Mouse (Mus musculus): ENCODE data around the gene Fbxo10.
"Not testable (repeated sequence)": the region's sequence is repeated elsewhere in the genome, so short reads cannot be mapped to it uniquely, and the experiment has no call there.

The Fbxo10 gene

DNA sequence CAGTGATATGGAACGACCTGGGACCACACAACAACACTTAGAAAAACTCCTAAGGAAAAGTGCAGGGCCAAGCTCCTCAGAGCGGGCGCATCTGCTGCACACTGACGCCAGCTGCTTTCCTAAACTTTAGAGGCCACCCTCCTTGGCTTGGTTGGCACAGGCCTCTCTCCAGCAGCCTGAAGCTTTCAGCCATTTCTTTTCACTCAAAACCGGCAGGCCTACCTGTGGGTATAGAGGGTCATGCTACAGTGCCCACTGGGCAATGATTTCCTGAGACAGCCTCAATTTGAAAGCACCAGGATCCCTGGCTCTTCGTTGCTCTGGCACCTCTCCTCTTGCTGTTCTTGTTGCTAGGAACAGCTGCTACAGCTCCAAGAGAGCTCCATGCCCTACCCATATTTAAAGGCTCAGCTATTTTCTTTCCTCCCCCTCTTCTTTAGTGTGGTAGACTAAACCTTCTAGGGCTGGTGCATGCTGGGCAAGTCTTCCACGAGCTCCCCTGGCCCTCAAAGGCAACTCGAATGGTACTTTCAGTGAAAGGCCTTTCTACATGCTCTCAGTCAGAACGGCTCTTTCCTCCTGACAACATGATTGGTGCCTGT, 37.0 kb downstream of the Fbxo10 start:
- no peak for DNase-seq (ENCODE audit: low read depth, low spot score)

DNA sequence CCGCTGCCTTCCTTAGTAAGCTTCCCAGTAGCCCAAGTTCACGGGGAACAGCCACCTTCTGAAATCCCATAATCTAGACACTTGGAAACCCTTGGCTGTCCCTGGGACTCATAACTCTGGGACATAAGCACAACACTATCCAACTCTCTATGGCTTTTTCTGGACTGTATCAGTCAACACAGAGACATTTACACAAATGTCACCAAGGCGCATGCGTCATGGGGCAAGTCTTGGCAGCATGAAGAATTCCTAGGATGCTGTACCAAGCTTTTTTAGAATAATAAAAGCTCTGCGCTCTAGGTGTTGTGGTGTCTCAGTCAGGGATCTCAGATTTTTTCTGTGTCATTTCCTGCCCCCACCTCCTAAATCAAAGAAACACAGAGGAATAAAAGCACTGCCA, 37.7 kb downstream of the Fbxo10 start:
- DNase-seq (ENCODE audit: low read depth, low spot score) = peak; percentile 34

DNA sequence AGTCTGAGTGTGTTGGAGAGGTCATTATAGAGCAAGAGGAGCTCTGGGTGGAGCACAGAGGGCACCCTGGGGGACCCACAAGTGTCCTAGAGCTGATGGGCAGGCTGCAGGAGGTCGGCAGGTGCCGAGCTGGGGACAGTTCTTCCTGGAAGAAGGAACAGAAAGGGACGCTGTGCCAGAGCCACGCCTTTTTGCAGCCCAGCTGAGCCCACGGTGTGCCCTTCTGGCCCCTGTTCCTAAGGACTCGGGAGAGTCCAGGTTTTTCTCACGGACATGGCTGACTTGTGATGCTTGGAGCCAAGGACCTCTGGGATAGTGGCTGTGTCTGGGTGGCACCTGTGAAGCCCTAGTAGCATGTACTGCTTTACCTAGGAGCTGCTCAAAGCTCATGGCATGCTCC, 43.6 kb downstream of the Fbxo10 start:
- no peak for DNase-seq (ENCODE audit: low read depth, low spot score)

DNA sequence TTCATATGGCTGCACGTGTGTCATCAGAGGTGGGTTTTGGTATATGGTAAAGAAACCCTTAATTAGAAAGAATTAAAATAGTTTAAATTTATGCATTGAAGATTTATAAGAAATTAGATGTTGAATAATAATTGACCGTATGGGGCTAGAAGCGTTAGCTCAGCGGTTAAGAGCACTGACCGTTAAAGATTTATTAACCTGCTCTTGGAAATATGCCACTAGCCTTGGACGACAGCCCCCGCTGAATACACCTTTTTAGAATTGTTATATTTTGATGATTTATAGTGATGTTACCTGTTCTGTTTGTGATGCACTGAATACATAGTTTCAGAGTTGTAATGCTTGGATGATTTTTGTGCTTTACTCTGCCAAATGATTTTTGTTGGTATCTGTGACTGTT, 44.9 kb downstream of the Fbxo10 start:
- DNase-seq (ENCODE audit: low read depth, low spot score) = not testable (repeated sequence)

DNA sequence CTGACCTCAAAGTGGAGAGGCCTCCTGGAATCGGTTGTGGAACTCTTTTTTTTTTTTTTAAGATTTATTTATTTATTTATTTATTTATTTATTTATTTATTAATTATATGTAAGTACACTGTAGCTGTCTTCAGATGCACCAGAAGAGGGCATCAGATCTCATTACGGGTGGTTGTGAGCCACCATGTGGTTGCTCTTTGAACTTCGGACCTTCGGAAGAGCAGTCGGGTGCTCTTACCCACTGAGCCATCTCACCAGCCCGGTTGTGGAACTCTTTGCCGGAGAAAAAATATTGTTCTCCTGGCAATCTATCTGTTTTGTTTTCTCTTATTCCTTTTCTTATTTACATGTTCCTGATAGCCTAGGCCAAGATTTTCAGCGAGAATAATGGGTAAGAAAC, 45.5 kb downstream of the Fbxo10 start:
- DNase-seq (ENCODE audit: low read depth, low spot score) = peak; percentile 54

DNA sequence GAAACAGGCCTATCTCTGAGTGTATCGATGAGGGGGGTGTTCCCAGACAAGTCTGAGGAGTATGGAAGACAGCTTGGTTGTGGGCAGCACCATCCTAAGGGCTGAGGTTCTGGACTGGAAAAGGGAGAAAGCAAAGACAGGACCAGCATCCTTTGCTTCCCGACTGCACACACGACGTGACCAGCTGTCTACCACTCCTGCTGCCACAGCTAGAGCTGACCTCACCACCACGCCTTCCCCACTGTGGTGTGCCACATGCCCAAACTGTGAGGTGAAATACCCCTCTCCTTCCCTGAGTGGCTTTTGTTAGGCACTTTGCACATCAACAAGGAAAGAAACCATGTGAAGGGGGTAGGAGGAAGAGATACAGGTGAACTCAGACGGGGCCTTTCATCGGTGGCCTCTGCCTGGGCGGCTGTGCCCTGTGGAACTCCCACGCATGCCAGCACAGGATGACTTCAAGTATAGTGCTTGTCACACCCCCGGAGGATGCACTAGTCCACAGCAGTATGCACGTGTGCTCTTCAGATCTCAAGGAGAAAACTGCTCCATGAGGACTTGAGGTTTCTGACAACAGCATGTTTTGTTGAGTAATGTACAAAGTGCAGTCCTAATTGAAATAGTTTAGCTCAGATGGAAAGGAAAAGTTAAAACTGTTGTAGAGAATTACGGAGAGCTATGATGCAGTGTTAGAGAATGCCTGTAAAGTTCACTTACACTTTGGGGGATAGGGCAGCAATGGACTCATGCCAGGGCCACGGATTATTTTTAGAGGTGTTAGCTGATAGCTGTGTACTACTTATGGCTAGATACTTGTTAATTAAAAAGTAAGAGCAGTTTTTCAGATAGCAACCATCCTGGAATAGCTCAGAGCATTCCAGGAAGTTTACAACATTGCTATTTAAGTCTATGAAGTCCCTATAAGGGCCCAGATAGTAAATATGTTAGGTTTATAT, 46.7 kb downstream of the Fbxo10 start:
- DNase-seq (ENCODE audit: low read depth, low spot score) = no peak

DNA sequence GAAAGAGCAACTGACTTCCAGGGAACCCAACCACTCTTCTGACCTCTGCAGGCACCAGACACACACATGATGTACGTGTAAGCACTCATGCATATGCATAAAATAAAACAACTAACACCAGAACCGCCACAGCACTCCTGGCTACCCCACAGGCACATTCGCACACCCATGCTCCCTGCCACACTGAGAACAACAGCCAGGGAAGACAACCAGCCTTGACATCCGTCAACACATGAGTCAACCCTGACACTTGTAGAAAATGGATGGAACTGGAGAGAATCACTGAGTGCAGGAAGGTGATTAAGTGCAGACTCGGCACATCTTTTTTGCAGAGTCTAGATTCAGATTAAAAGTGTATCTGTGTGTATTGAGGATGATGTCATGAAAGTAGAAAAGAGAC, 47.8 kb downstream of the Fbxo10 start:
- DNase-seq (ENCODE audit: low read depth, low spot score) = no peak

DNA sequence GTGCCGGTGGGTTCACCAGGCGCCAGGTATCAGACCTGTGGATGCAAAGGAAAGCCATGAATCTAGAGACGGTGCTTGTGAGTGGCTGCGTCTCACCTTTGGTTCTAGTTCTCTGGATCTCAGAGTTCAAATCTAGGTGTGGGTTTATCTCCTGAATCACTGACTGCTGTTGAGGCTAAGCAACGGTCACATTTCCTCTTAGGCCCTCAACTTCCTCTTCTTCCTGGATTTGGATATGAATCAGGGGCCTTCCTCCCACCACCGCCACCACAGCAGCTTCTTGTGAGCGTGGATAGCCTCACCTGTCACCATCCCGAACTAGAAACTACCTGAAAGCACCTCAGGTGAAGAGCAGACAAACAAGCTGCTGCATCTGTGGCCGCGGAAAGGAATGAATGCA, 48.4 kb downstream of the Fbxo10 start:
- no peak for DNase-seq (ENCODE audit: low read depth, low spot score)

DNA sequence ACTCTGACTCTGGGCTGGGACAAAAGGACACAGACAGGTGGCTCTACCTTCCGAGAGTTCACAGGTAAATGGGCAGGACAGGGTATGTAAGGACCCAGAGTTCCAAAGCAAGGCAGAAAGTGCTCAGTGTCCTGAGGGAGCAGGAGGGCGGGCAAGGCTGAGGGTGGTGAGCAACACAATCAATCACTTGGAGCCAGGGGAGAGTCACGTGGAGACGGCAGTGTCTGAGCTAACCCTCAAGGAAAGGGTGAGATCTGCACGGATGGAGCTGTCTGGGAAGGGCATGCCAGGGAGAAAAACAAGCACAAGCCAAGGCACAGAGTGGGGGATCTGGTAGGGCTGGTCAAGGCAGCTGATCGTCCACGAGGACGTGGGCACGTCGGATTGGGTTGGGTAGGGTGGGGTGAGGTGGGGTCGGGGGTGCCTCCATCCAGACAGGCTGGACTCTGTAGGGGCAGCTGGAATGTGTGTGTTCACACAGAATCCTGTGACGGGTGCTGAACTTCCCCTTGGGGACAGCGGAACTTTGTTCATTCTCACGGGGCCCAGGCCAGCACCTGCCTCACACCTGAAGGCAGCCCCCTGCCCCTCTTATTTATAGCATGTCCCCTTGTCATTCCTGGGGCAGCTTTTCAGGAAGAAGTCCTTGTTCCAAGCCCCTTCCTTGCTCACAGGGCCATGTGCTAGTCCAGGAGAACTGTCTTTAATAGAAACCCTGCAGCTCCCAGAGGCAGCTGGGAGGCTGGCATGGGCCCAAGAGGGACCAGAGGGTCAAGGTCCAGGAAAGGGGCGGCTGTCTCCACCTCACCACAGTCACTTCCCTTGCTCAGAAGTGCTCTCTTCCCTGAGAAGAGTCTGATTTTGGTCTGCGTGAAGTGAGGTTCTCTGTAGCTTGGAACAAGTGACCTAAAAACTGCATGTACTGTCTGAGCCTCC, 49.4 kb downstream of the Fbxo10 start:
- DNase-seq (ENCODE audit: low read depth, low spot score) = no peak

DNA sequence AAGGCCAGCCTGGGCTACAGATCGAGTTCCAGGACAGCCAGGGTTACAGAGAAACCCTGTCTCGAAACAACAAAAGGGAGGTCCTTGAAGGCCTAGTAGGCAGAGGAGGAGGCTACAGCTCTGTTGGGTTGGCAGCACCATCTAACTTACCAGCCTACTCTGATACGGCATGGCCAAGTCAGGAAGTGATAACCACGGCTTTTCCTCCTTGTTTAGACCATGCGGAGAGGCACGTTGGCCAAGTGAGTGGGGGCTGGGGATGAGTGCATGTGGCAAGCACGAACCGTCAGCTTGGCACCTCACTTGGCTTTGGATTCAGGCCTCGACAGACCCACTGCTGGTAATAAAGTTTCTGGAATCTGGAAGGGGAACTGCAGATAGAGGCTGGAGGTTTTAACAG, 51.8 kb downstream of the Fbxo10 start:
- no peak for DNase-seq (ENCODE audit: low read depth, low spot score)

DNA sequence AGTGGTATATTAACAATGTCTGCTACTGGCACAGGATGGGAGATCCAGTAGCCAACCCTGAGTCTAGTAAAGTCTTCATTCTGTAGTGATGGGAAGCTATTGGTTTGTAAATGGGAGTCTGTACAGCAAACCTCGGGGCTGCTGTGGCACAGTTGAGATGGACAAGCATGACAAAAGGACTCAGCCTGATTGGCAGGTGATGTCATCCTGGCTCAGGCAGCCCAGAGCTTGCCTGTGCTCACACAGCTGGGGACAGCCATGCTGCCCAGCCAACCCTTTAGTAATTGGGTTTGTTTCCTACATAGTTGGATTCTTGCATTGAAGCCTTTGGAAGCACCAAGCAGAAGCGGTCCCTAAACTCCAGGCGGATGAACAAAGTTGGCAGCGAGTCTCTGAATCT, 57.9 kb downstream of the Fbxo10 start:
- DNase-seq (ENCODE audit: low read depth, low spot score) = peak; percentile 50

DNA sequence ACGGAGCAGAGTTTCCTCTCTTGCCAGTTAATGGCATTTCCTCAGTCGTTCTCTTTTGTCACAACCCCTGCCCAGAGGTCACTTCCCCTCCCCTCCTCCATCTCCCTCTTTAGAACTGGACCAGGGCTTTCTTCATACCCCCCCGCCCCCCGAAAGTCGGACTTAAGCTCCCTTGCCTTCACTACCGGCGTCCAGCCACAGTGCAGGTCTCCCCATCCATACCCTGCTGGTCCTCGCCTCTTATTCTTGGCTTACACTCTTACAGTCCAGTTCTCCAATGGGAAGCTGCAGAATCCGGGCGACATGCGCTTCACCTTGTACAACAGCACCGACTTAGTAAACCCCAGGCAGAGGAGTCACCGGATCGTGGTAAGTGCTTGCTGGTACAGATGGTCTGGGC, 65.4 kb downstream of the Fbxo10 start:
- DNase-seq (ENCODE audit: low read depth, low spot score) = no peak

DNA sequence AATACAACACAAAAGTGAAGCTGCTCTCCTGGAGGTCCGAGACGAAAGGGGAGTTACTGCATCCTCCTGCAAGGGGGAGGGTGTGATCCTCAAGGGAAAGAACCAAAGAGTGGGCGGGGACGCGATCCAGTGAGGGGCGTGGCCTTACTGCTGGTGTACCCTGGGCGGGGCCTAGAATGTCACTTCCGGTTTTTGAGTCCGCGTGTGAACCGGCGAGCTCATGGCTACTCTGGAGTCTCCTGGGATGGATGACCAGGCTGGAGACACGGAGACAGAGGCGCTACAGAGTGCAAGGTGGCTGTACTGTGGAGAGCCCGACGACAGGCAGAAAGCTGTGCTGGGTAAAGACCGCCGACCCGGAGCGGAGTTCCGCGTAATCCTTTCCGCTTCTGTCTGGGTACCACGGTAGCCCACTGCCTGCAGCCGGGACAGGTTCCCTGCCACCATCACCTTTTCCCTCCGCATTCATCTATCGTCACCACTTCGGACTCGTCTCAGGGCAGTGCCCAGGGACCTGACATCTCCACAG, 65.9 kb downstream of the Fbxo10 start, which contains the start of gene Polr1e:
Gene Polr1e, plus strand, starts transcription at position 132 of the 529 bp plus-strand sequence.
- peak; percentile 98 for DNase-seq (ENCODE audit: low read depth, low spot score)

DNA sequence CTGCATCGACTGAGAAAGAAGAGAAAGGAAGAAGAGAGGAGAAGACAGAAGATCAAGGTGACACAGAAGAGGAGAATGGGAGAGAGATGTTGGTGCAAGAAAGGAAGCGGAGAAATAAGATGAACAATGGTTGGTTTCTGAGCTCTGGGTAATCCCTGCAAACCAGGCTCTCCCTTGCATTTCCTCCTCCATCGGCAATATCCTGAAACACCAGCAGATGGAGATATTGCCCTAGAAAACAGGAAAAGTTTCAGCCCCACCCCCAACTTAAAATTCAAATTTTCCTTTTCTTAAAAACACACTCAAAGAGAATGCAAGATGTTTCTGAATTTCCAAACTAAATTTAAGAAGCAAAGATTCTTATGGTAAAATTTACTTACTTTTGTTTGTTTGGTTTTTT, 68.8 kb downstream of the Fbxo10 start:
- peak; percentile 61 for DNase-seq (ENCODE audit: low read depth, low spot score)

DNA sequence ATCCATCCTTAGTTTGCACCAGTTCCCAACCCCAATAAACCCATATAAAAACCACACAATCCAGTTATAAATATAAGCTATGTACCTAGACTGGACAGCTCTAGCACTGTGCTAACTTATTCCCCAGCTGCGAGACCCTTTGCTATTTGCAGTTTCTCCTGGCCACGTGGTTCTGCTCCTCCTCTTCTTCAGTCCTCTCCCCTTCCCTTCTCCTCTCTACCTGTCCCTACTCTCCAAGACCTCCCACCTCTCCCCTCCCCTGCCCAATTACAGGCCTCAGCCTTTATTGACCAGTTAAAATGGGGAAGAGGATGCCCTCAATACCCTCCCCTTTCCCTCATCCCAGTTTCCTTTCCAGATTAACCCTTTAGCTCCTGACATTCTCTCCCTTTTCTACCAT, 70.9 kb downstream of the Fbxo10 start:
- peak; percentile 83 for DNase-seq (ENCODE audit: low read depth, low spot score)

DNA sequence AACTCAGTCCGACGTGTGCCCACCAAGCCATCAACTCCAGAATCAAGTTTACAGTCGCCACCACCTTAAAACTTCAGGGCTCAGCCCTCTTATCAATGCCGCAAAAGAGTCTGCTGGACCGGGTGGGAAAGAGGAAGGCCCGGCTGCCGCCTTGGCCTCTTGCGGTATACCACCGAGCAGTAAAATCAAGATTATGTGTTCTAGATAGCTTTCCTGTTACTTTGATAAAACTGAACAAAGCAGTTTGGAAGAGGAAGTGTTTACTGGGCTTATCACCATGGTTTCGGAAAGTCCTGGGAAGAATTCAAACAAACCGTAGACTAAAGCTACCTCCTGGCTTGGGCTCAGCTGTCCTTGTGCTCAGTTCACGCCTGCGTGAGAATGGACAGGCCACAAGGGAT, 71.4 kb downstream of the Fbxo10 start:
- DNase-seq (ENCODE audit: low read depth, low spot score) = peak; percentile 10

DNA sequence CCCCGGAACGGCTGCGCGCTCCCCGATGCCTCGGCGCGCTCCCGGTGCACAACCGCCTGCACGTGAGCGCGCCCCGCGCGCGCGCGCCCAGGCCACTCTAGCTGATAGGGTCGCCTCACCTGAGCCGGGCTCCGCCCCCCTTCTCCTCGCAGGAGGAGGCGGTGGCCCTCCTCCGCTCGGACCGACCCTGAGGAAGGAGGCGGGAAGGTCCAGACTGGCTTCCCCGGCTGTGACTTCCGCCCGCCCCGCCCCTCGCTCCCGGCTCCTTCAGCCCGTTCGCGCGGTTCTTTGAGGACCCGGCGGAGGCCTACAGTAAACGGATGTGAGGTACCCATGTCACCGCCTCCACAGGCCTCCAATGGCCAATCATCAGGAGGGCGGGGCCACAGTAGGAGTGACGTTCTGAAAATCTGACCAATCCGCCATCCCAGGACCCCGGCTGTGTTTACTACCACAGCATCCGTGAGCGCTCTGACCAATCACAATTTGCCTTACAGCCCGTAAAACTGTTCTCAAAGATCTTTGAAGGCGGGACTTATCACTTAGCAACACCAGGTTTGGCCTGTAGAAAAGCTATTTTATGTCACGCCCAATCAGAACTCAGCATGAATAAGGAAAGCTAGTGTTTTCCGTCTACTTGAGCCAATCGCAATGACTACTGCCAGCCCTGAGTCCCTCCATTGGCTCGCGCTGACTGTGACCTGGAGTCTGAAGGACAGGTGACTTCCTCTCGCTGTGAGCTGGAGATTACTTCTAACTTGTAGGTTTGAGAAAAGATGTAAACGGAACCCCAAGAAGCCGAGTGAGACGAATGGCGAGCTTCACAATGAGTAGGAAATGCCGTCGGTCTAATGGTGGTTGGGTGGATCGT, 72.1 kb downstream of the Fbxo10 start, which contains the start of gene Zbtb5:
Gene Zbtb5, minus strand, starts transcription at position 308 of the 871 bp plus-strand sequence.
- peak; percentile 100 for DNase-seq (ENCODE audit: low read depth, low spot score)

DNA sequence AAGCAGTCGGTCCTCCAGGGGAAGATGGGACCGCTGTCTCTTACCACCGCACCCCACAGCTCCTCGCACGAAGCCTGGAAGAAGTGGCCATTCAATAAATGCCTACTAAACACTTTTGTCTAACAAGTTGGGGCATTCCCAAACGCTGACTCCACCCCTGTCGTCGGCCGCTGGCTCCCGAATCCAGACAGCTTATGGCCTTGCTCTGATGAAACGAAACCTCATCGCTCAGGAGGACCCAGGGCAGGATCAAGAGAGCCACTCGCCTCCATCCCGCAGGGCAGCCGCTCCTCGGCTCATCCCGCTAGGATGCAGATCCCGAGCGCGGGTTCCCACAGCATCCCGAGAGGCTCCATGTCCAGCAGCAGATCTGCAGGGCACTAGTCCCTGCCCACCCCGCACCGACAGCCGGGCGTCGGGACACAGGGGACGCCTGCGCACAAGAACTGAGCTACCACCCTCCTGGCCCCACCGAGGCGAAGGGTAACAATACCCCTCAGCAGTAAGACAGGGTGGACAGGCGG, 72.8 kb downstream of the Fbxo10 start:
- peak; percentile 76 for DNase-seq (ENCODE audit: low read depth, low spot score)

DNA sequence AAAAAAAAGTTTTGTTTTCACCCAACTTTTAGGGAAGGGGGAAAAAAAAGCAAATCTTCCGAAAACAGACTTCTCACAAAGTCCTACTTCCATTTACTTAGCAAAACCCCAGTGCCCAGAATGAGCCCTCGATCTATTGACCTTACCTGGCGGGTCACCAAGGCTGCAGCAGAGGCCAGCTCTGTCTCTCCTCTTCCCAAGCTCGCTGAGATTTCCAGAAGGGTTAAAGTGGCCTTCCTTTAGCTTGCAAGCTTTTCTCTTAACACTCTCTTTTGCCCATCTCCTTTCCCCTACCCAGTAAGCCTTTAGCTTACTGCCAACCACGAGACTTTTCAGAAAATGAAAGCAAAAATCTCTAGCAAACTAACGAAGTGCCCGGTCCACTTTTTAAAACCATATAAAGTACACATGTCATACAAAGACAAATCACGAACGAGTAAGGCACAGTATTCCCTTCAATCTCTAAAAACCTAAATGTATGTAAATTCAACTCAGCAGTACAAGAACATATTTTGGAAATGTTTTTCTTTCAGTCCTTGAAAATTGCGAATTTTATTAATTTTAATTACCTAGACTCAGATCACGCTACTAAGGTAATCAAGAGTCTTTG, 73.5 kb downstream of the Fbxo10 start:
- no peak for DNase-seq (ENCODE audit: low read depth, low spot score)

DNA sequence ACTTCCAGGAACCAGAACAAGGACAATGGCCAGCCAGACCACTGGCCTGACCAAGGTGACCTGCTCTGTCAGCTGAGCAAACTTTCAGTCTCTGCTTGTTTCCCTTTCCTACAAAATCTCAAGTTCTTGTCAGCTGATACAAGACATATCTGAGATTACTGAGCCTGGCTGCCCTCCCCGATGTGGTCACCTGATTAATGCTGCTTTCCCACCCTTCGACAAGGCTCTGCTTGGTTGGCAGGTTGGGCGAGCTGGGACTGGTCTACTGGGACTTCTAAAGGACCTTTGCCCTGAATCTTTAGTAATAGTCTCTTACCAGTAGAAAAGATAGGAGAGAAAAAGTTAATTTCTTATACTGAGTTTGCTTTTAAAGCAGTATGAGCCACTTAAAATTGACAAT, 79.0 kb downstream of the Fbxo10 start:
- DNase-seq (ENCODE audit: low read depth, low spot score) = no peak
